Mouse (Mus musculus): ENCODE data around the gene Gtf2b.
A peak's percentile ranks its signal among the peaks of the same experiment; 100 is the strongest.

Gtf2b gene

GRCm38 (mm10) chr3:142764995-142765777, at the start of gene Gtf2b:
Gene Gtf2b (plus strand): TSS chr3:142765045.
- peak; percentile 97 for DNase-seq (ENCODE audit: low read depth)

GRCm38 (mm10) chr3:142725481-142725880, 39.4 kb upstream of the Gtf2b start:
- DNase-seq (ENCODE audit: low read depth) = no peak

DNA sequence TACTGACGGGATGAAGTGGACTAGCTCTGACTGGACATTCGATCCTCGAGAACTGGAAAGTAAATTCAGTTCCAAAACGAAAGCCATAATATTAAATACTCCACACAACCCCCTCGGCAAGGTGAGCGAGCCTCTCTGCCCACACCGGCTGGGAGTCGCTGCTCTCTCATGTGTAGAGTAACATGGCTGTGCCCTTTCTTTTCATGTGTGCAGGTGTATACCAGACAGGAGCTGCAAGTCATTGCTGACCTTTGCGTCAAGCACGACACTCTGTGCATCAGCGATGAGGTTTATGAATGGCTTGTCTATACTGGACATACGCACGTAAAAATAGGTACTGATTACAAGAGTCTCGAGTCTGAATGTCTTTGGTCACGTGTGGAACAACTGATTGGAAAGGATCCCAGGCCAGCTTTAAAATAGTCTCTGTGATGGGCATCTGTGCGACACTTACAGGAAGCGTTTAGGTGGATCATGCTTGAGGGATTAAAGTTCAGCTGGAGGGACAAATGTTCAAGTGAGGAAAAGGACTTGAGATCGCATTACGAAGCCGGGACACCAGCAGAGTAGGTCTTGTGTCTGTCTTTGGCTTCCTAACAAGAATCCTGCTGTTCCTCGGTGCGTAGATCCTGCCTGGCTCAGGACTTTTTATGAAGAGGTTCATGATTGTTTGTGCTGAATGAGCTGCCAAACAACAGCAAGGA, 38.7 kb upstream of the Gtf2b start:
- DNase-seq (ENCODE audit: low read depth) = no peak

- DNase-seq (ENCODE audit: low read depth) = no peak
Measured at GRCm38 (mm10) chr3:142734291-142734690, 30.6 kb upstream of the Gtf2b start.

GRCm38 (mm10) chr3:142740896-142741295, 23.9 kb upstream of the Gtf2b start:
- no peak for DNase-seq (ENCODE audit: low read depth)

DNA sequence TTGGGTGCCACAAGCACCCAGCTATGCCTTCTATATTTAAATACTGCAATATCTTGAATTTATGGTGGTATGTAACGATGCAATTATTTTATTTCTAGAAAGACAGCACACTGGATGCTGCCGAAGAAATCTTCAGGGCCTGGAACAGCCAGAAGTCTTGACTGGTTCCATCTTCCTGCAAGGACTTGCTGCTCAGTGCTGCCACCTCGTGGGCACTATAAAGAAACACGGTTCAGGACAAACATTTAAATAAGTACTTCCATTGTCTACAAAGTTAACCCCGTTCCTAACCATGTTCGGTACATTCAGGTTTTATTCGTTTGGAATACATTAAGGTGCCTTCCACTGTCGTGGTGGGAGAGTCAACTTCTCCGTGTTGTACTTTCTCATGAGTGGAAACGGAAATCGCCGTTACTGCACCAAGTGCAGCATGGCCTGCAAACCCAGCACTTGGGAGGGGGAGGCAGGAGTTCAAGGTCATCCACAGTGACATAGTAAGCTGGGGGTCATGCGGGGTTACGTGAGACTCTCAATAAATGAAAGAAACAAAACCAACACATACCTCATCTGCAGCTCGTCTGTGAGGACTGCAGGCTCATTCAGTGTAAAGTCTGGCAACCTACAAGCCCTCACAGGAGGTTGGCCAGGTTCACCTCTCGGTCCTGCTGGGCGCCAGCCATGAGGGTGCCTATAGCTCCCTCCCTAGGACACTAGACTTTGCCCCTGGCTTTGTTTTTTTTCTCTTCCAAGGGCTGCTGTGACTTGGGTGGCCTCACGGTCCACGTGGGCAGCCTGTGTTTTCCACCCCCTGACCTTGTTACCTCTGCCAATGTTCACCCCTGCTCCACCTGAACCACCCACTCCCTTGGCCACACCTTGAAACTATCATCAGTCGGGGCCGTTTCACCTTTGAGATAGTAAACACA, 20.6 kb upstream of the Gtf2b start:
- peak; percentile 86 for DNase-seq (ENCODE audit: low read depth)

GRCm38 (mm10) chr3:142745076-142745475, 19.8 kb upstream of the Gtf2b start:
- no peak for DNase-seq (ENCODE audit: low read depth)

DNA sequence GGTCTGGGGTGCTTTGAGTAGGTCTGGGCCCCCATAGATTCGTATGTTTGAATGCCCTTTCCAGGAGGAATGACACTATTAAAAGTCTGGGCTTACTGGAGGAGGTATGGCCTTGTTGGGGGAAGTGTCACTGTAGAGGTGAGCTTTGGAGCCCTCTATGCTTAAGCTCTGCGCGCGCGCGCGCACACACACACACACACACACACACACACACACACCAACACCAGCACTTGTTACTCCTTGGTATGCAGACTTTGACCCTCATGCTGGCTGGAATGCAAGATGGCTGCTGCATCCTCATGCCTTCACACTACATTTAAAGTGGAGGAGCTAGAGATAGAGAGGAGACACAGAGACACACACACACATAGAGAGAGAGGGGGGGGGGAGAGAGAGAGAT, 17.2 kb upstream of the Gtf2b start:
- no peak for DNase-seq (ENCODE audit: low read depth)

DNA sequence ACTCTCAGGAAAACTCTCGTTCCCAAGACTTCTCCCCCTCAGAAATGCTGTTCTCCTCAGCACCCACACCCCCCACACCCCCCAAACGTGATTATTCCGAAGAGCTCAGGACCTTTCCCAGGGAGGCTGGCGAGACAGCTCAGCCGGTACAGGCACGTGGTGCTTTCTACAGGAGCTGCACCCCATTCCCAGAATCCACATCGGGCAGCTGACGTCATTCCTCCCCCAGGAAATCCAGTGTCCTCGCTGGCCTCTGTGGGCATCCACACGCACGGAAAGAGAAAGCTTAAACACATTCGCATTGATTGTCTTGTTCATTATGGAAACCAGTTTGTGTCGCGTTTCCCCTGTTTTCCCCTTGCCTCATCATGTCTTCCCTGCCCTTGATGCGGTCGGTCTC, 15.7 kb upstream of the Gtf2b start:
- no peak for DNase-seq (ENCODE audit: low read depth)

DNA sequence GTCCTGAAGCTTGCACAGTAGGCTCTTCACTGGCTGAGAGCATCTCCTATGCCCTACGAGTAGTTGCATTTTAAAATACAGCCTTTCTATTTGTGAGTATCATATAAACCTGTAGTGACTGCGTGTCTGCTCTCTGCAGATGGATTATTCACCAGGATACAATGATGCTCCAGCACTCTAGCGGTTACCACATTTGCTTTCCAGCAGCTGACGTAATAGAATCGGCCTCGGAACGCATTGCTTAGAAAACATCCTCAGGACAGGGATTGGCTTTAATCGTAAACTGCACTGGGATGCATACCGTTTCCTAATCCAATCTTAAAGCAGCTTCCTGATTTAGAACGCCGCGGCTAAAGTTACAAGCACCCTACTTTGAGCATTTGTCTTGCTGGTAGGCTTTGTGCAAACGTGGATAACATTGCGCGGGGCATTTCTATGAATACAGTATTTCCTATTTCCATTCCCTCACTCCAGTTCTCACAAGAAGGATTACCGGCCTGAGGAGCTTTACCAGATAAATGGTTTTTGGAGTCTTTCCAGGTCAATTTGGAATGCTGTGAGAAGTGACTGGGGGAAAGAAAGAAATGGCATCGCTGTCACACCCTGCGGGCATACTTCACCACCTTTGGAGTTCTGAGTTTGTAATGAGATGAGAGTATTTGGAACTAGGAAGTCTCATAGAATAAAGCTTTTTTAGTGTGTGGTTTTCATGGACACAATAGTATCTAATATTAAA, 9.5 kb upstream of the Gtf2b start:
- DNase-seq (ENCODE audit: low read depth) = no peak

DNA sequence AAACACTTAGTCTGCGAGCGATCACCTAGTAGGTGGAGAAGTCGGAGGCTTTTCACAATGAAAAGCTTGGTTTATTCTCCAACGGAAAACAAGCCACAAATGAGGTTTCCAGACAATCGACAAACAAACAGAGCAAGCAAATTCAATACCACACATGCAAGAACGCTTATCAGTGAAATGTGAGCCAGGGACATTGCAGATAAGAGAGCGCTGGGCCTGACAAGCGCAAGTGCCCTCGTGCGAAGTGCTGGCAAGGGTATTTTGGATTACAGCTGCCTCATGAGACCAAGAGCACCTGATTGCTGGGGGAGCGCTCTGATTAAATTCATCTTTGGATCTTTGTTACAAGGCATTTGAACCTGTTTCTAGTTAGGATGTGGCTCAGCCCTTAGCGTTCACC, 7.0 kb upstream of the Gtf2b start:
- DNase-seq (ENCODE audit: low read depth) = no peak

GRCm38 (mm10) chr3:142758593-142758992, 6.3 kb upstream of the Gtf2b start:
- DNase-seq (ENCODE audit: low read depth) = no peak

- DNase-seq (ENCODE audit: low read depth) = no peak
Measured at GRCm38 (mm10) chr3:142760356-142760755, 4.5 kb upstream of the Gtf2b start.

DNA sequence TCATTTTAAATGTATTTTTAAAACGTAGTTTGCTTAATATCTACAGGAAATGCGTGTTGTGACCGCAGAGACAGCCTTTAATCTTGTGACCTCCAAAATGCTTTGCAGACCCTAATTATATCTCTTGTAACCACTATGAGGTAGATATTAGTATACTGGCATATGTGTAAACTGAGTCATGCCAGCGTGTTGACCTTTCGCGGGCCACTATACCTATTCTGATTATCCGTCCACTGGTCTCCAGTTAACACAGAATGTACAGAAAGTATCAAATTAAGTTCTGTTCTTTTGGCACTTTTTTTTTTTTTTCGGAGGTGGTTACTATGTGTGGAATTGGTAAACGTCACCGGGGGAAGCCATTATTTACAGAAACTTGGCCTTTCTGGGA, 927 bp downstream of the Gtf2b start:
- DNase-seq (ENCODE audit: low read depth) = no peak

- DNase-seq (ENCODE audit: low read depth) = no peak
Measured at GRCm38 (mm10) chr3:142768498-142768897, 3.7 kb downstream of the Gtf2b start.

DNA sequence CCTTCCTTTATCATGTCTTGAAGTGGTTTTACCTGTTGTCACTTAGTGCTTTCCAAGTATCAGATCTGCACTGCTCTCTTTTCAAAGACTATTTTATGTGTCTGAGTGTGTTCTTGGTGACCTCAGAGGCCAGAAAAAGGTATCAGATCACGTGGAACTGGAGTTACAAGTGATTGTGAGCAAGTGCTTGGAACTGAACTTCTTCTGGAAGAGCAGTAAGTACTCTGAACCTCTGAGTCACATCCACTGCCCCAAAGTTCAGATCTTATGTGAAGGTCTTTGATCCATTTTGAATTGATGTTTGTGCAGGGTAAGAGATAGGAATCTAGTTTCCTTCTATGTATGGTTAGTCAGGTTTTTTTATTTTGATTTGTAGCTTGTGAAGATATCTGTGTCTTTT, 5.7 kb downstream of the Gtf2b start:
- DNase-seq (ENCODE audit: low read depth) = no peak

DNA sequence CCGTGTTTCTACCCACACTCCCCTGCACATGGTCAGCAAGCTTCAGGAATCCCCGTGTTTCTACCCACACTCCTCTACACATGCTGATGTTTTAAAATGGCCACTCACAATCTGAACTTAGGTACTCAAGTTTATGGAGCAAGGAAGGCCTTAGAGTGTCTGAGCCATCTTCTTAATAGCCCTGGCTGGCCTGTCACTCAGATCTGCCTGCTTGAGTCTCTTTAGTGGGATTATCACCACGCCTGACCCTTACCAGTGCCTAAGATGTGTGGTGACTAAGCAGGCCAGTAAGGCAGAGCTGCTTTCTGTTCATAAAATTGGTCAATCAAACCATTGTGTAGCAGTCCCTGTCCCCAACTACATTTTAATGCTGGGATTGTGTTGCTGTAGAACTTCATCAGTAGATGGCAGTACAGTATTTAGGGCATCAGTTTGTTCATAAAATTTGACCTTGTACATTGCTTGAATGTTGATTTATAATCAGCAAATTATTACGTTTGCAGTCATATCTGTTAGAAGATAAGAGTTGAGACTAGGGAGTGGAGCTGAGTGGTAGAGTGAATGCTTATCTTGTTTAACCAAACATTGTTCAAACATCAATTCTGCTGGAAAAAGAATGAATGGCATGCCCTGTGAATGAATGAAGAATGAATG, 8.8 kb downstream of the Gtf2b start:
- no peak for DNase-seq (ENCODE audit: low read depth)

GRCm38 (mm10) chr3:142777227-142777626, 12.4 kb downstream of the Gtf2b start:
- no peak for DNase-seq (ENCODE audit: low read depth)

DNA sequence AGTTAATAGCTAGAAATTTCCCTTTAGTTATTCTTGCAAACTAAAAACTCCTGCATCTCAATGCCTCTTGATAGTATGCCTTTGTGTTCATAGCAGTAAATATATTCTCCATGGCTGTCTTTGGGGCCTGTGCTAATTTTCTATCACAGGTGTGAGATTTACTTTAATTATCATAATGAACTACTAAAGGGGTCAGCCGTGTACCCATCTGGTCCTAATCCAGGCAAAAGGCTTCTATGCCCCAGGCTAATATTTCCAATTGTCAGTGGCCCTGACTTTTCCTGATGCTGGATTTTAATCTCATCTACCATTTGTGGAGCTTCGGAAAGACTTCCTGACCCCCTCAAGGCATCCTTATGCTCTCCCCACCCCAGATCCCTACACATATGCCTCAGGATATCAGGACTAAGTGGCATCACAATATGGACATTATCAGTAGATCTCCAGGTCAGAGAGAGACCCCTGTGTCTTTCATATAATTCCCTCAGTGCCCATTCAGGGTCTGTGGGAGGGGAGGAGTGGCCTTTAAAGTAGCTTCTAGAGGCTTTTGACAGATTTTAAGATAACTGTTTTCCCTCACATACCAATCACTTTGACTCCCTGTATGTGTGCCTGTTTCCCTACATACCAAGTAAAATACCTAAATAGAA, 21.7 kb downstream of the Gtf2b start:
- no peak for DNase-seq (ENCODE audit: low read depth)

DNA sequence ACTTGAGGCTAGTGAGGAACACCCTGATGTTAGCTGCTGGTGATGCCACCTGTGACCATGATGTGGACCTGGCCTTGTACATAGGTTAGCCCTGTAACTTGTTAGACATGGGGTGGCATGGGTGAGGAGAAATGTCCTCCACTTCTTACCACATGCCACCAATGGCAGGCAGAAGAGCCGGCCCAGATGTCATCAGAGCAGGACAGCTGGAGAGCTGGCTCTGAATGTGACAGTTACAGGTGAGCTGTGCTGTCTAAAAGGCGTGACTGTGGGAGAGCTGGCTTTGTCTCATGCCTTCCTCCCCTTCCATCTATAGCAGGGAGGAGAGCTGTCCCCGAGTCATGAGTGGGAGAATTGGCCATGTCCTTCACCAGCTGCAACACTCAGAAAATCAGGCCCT, 30.7 kb downstream of the Gtf2b start:
- DNase-seq (ENCODE audit: low read depth) = no peak

DNA sequence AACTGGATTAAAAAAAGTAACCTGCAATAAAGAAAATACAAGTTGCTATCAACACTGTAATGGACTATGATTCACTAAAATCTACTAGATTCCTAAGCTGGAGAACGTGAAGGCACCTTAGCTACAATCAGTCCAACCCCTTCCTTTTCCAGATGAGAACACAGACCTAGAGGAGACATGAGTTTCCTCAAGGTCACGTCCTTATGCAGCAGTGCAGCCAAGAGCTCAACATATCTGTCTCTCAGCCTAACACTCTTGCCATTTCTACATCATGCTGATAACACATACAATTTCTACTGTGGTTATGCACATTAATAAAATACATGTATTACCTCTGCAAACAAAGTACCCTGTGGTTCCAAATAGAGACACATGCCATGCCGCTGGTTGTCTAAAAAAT, 46.7 kb downstream of the Gtf2b start:
- DNase-seq (ENCODE audit: low read depth) = no peak
